Mouse (Mus musculus) cerebellum, adult 9-11 months (tissue): ENCODE measurements at regions not wholly inside any gene's neighbourhood (a gene's known extent, or its start where the extent isn't known, plus 50 kb on each side); places are given as distances from the start of the nearest gene placed in this dataset.
"Not testable (repeated sequence)": the region's sequence is repeated elsewhere in the genome, so short reads cannot be mapped to it uniquely, and the experiment has no call there.

ENCODE experiments used
- DNase-seq: peaks from one replicate; pipeline ENCODE4 v3.0.0; 2022

DNA sequence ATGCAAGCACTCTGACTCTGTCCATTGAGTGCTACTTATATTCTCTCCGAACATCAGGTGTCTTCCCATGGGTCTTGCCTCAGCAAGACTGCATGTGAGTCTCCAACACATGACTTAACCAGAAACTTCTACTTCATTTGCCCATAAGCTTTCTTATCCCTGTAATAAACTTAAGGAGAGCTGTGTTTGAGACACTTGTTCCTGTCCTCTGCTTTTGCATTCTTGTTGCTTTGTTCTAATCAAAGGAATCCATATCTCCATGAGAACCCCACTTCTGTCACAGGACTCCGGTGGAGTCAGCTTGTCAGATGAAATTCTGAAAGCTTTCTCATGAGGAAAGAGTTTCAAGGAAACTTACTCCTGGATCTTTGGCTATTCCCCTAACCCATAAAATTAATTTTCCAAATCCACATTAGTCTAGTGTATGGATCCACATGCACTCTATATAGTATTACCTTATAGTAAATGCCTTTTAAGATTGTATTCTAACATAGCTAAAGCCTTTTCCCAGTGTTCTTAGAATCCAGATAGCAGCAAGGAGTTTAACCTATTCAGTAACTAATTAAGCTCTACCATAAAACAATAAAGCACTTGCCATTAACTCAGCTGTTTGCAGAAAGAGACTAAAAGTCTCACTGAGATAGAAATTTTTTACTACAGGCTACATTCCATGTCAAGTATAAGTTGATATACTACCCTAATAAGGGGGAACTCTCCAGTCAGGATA, 397.4 kb downstream of the Grxcr1 start:
- not testable (repeated sequence) for DNase-seq

- peak; percentile 89 for DNase-seq
Measured at GRCm38 (mm10) chr5:68470162-68470561, 438.5 kb downstream of the Grxcr1 start.

GRCm38 (mm10) chr5:68471300-68471699, 439.7 kb downstream of the Grxcr1 start:
- not testable (repeated sequence) for DNase-seq
